Mouse (Mus musculus): Measurements from ENCODE around the gene Mylk.

- TF ChIP-seq POLR2A (IDR thresholded peaks at IDR 0.05; ENCODE audit: borderline replicate concordance, low read depth, low read length) (no peak), CTCF (IDR thresholded peaks at IDR 0.05; ENCODE audit: low read depth, low read length) (no peak)
Observed at GRCm38 (mm10) chr16:35036754-35037153, 291.7 kb downstream of the Mylk start.
